Mouse (Mus musculus) stomach, embryonic 14.5 days (tissue): ENCODE results near the gene BC052040. TPM values are rescaled to one million over a fixed set of nuclear protein-coding genes. Genes with fewer than 3 reads are reported as not detected.

ENCODE experiments used
- ATAC-seq: fragments of 200-750 bp; cut with Nextera tagmentation; 2 replicates; pipeline ENCODE4 v1.8.0; 2017; ENCODE audit warnings: low read depth, moderate TSS enrichment; ENCODE audit not compliant: insufficient number of reproducible peaks, insufficient read depth, low FRiP score
- H3K27ac ChIP-seq: fragments of 300-500 bp; sonication (generic); 2 replicates; pipeline ENCODE4 v1.5.1; 2014; ENCODE audit warnings: mild to moderate bottlenecking, low read length, moderate library complexity, mixed read lengths
- H3K27me3 ChIP-seq: fragments of 300-500 bp; sonication (generic); 2 replicates; pipeline ENCODE4 v1.6.1; 2014; ENCODE audit warnings: low read length, control low read depth, mixed read lengths; ENCODE audit not compliant: control insufficient read depth, insufficient read depth
- H3K36me3 ChIP-seq: fragments of 300-500 bp; sonication (generic); 2 replicates; pipeline ENCODE4 v1.6.1; 2014; ENCODE audit warnings: mild to moderate bottlenecking, control low read depth, low read length, moderate library complexity, mixed read lengths; ENCODE audit not compliant: control insufficient read depth, insufficient read depth
- H3K4me1 ChIP-seq: fragments of 300-500 bp; sonication (generic); 2 replicates; pipeline ENCODE4 v1.6.1; 2014; ENCODE audit warnings: low read length, control low read depth, mixed read lengths; ENCODE audit not compliant: control insufficient read depth, insufficient read depth
- H3K4me2 ChIP-seq: fragments of 300-500 bp; sonication (generic); replicated peaks from 2 replicates; pipeline ENCODE4 v1.6.1; 2014; ENCODE audit warnings: low read depth, low read length, control low read depth
- H3K4me3 ChIP-seq: fragments of 300-500 bp; sonication (generic); 2 replicates; pipeline ENCODE4 v1.5.1; 2014; ENCODE audit warnings: low read depth, low read length, control low read depth
- H3K9ac ChIP-seq: fragments of 300-500 bp; sonication (generic); replicated peaks from 2 replicates; pipeline ENCODE4 v1.6.1; 2014; ENCODE audit warnings: low read depth, mild to moderate bottlenecking, control low read depth, low read length, moderate library complexity, mixed read lengths
- H3K9me3 ChIP-seq: fragments of 300-500 bp; sonication (generic); 2 replicates; pipeline ENCODE4 v1.6.1; 2016; ENCODE audit warnings: low read depth, low read length, control low read depth; ENCODE audit not compliant: control insufficient read depth
- WGBS: fragments of 180-500 bp; shearing (Covaris S2); extraction: QIAGEN DNeasy Blood & Tissue Kit; methylation state at CpG from one replicate; pipeline ENCODE4 v1.1.7; 2014; 5-methylcytosine and 5-hydroxymethylcytosine counted together
- polyA plus RNA-seq: library from polyadenylated mRNA; unstranded; fragments of >200 nt; fragmentation: Nextera tagmentation; extraction: Ambion mirVana; gene quantifications from 2 replicates; pipeline ENCODE4 v1.2.1, GENCODE M21; 2014

Gene BC052040
- polyA plus RNA-seq, 1 experiment from 2014 or later = 13.5 TPM

DNA sequence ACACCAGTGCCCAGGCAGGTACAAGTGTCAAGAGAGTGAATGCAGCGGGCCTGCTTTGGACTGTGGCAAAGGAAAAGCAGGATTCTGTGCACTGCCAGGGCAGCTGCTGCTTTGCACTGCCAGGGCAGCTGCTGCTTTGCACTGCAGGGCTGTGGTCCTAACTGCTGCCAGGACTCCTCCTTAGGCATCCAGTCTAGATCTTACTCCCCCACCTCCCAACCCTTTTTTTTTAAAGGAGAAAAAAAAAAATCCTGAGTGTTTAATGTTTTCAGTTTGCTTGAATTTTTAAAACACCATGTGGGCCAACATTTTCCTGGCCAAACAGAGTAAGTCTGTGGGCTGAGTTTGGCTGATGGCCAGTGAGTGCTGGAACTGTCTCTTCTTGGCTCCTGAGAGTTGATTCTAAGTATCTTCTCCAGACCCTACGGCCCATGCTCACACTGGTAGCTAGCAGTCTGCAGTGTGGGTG, 11.2 kb downstream of the BC052040 start:
- peaks cover 21% of the 10 kb centered on the region for H3K4me1 ChIP-seq
- no peaks in the 10 kb centered on the region for H3K36me3 ChIP-seq
- 0 out of 2 replicates have a peak, but pooled peaks have one; percentile 58 for ATAC-seq
- H3K27me3 ChIP-seq = no peaks in the 10 kb centered on the region
- no peak overlapping the region for H3K4me2 ChIP-seq
- 38% methylated on average over 2 of the region's 2 CpGs for WGBS
- H3K4me3 ChIP-seq = no peak overlapping the region
- H3K27ac ChIP-seq = peak overlapping the region; percentile 74
- H3K9me3 ChIP-seq = no peaks in the 10 kb centered on the region
- H3K9ac ChIP-seq = no peak overlapping the region

DNA sequence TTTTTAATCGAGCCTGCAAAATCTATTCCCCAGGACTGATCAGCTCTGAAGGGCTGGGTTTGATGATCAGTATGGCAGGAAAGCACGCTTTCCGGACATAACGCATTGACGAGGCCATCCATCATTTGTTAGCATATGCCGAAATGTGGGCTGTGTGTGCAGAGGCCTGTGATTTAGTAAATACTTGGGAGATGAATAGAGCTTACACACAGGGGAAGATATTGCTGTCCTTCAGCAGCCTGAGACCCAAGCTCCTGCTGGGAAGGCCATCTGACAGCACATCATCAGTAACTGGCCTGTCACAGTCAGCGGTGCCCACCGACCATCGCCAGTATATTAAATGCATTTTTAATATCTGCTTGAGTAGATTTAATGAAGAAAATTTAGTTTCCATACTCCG, 15.5 kb downstream of the BC052040 start:
- WGBS = 56% methylated on average over 10 of the region's 10 CpGs

DNA sequence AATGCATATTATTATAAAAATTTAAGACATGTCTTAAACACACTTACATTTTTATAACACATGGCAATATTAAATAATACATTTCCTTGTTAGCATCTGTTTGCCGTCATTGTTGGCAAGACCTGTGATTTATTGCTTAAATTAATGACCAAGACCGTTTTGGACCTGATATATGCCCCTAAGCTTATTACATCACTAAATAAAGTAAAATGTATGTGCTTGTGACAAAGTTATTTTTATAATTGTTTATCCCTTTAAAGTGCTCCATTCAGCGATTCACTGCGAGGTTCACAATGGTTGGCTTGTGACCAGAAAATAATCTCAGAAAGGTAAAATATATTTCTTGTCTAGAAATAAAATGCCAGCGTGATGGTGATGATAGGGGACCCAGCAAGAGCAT, 16.8 kb downstream of the BC052040 start:
- WGBS = 40% methylated on average over 5 of the region's 5 CpGs
- no peaks in the 10 kb centered on the region for H3K36me3 ChIP-seq
- H3K9me3 ChIP-seq = no peaks in the 10 kb centered on the region
- no peak overlapping the region for H3K27ac ChIP-seq
- H3K9ac ChIP-seq = no peak overlapping the region
- no peaks in the 10 kb centered on the region for H3K27me3 ChIP-seq
- no peak for ATAC-seq
- peaks cover 7% of the 10 kb centered on the region for H3K4me1 ChIP-seq
- H3K4me2 ChIP-seq = no peak overlapping the region
- H3K4me3 ChIP-seq = no peak overlapping the region

More for the DNA sequence above, 15.5 kb downstream of the BC052040 start:
- Histone ChIP-seq H3K27me3 (no peaks in the 10 kb centered on the region), H3K27ac (no peak overlapping the region), H3K4me2 (no peak overlapping the region), H3K36me3 (no peaks in the 10 kb centered on the region), H3K4me1 (peaks cover 17% of the 10 kb centered on the region), H3K9me3 (no peaks in the 10 kb centered on the region), H3K9ac (no peak overlapping the region), H3K4me3 (no peak overlapping the region)
- no peak for ATAC-seq

DNA sequence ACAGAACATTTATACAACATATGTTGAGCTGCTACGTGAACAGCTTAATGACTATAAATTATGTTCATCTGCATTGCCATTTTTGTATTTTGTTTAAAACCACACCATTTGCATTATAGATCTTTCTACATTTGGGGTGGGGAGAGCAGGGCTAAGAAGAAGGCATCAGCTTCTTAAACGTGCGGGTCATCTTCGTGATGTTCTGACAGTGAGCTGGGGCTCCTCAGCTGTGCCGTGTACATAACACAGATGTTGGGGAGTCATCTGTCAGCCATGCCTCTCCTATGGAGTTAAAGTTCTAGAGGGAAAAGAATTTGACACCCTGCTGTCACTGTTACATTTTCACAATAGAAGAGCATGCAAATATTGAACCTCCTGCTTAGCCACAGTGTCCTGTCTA, 19.2 kb downstream of the BC052040 start:
- Histone ChIP-seq H3K9me3 (no peaks in the 10 kb centered on the region), H3K4me1 (peaks cover 8% of the 10 kb centered on the region), H3K36me3 (no peaks in the 10 kb centered on the region), H3K27ac (peak overlapping the region; percentile 34; the same call in 1 of the 2 replicates), H3K4me2 (no peak overlapping the region), H3K9ac (no peak overlapping the region), H3K27me3 (no peaks in the 10 kb centered on the region), H3K4me3 (no peak overlapping the region)
- peak; percentile 61; the same call in 1 of the 2 replicates for ATAC-seq
- WGBS = 34% methylated on average over 5 of the region's 5 CpGs

DNA sequence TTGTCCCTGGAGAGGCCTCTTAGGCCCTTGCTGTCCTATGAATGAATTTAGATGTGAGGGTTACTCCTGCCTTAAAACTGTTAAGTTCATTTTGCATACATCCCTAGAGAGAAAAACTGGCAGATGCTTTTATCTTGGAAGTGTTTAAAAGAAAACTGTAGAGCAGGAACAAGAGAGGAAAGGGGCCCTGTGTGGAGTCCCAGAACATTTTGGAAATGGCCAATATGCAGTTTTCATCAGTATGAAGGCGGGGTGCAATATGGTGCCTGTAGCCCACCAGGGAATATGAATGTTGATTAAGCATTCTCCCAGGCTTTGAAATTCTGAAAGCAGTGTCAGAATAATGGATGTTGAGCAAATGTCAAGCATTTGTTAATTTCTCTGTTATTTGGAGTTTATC, 19.8 kb downstream of the BC052040 start:
- H3K4me1 ChIP-seq = peaks cover 11% of the 10 kb centered on the region
- 91% methylated on average over 1 of the region's 1 CpGs for WGBS
- no peak overlapping the region for H3K9ac ChIP-seq
- H3K4me2 ChIP-seq = no peak overlapping the region
- no peaks in the 10 kb centered on the region for H3K9me3 ChIP-seq
- ATAC-seq = no peak
- no peaks in the 10 kb centered on the region for H3K27me3 ChIP-seq
- H3K4me3 ChIP-seq = no peak overlapping the region
- no peaks in the 10 kb centered on the region for H3K36me3 ChIP-seq
- H3K27ac ChIP-seq = peak overlapping the region; percentile 34; the same call in 1 of the 2 replicates

DNA sequence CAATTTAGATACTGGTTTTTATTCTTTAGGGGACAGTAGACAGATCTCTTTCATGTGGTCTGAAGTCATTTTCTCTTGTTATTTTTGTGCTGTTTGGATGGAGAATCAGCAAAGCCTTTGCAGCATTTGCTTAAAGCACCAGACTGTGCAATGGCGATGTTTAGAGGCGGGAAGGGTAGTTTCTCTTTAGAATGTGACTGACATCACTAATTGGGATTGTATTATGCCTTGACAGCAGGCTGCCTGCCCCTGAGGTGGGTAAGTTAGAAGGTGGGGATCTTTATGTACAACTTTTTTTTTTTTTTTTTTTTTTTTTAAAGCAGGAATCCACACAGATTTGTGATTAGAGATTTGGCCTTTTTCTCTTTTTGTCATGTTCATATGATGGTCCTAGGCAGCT, 20.6 kb downstream of the BC052040 start:
- Histone ChIP-seq H3K27ac (no peak overlapping the region), H3K4me1 (peaks cover 8% of the 10 kb centered on the region), H3K27me3 (no peaks in the 10 kb centered on the region), H3K4me2 (no peak overlapping the region), H3K4me3 (no peak overlapping the region), H3K36me3 (no peaks in the 10 kb centered on the region), H3K9ac (no peak overlapping the region), H3K9me3 (no peaks in the 10 kb centered on the region)
- WGBS = 90% methylated on average over 2 of the region's 2 CpGs
- ATAC-seq = no peak

DNA sequence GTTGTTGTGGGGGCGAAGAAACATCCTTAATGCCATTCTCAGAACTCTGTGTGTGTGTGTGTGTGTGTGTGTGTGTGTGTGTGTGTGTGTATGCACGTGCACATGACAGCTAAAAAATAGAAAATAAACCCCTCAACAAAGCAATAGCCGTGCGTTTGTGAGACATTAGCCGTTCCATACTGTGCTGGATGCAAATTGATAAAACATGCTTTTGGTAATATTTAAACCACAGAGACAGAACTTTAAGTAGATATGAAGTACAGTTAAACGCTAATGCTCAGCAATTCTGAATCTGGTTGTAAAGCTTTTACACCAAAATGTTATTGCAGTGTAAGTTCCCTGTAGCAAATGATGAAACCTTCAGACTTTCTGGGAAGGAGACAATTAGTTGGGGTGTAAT, 22.6 kb downstream of the BC052040 start:
- WGBS = 88% methylated on average over 6 of the region's 6 CpGs
- no peak overlapping the region for H3K4me3 ChIP-seq
- no peaks in the 10 kb centered on the region for H3K36me3 ChIP-seq
- no peaks in the 10 kb centered on the region for H3K27me3 ChIP-seq
- H3K27ac ChIP-seq = no peak overlapping the region
- 0 out of 2 replicates have a peak, but pooled peaks cover 4% of the 10 kb centered on the region for H3K4me1 ChIP-seq
- no peak for ATAC-seq
- H3K4me2 ChIP-seq = no peak overlapping the region
- no peak overlapping the region for H3K9ac ChIP-seq
- no peaks in the 10 kb centered on the region for H3K9me3 ChIP-seq

DNA sequence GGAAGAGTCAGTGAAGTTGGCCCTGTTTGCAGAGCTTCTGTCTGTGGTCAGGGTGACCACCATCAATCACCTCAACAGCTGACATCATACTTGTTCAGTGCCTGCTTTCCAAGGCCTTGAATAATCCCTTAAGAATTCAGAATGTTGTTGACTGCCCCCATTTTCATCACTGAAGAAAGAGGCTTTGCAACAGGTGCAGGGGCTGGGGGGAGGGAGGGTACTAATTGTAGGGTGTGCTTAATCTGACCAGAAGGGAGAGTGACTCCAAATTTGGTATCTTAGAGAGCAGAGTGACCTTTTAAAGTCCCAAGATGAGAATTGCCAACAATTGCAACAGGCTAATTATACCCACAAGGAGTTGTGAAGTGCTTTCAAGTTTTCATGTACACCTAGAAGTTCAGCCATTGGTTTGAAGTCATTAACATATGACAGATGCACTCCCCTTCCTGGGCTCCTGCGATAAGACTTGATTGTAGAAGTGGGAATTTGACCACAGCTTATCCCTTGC, 24.4 kb downstream of the BC052040 start:
- no peak for ATAC-seq
- Histone ChIP-seq H3K4me2 (no peak overlapping the region), H3K27ac (no peak overlapping the region), H3K27me3 (no peaks in the 10 kb centered on the region), H3K9me3 (no peaks in the 10 kb centered on the region), H3K4me1 (0 out of 2 replicates have a peak, but pooled peaks cover 4% of the 10 kb centered on the region), H3K4me3 (no peak overlapping the region), H3K36me3 (no peaks in the 10 kb centered on the region), H3K9ac (no peak overlapping the region)
- 35% methylated on average over 1 of the region's 1 CpGs for WGBS

DNA sequence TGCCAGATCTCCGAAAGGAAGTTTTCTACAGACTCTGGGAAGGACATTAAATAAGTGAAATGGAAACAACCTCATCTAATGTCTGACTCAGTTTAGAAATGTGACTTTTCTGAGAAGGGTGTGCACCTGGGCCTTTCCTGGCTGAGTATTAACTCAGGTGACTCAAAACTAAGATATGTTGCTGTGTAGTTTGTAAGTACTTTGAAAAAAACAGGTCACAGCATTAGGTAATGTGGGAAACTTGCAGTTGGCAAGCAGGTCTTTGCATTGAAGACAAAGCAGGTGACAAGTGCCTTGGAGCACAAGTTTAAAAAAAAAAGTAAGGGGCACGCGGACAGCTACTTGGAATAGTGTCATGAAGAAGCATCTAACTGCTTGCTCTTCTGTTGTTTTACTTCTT, 27.5 kb downstream of the BC052040 start:
- Histone ChIP-seq H3K9me3 (no peaks in the 10 kb centered on the region), H3K4me3 (no peak overlapping the region), H3K27me3 (no peaks in the 10 kb centered on the region), H3K4me2 (no peak overlapping the region), H3K36me3 (no peaks in the 10 kb centered on the region), H3K27ac (no peak overlapping the region), H3K4me1 (0 out of 2 replicates have a peak, but pooled peaks cover 8% of the 10 kb centered on the region), H3K9ac (no peak overlapping the region)
- no peak for ATAC-seq
- 86% methylated on average over 3 of the region's 3 CpGs for WGBS
